Mouse (Mus musculus) ES-Bruce4 (cell line): ENCODE measurements around the gene Pde4d. TPM values are rescaled to one million over a fixed set of nuclear protein-coding genes. Genes with fewer than 3 reads are reported as not detected.

Source experiments
- H3K27ac ChIP-seq: 2 replicates; pipeline ENCODE4 v1.5.1; 2012; ENCODE audit warnings: low read length, inconsistent platforms; ENCODE audit not compliant: insufficient read depth
- H3K27me3 ChIP-seq: 2 replicates; pipeline ENCODE4 v1.6.1; 2012; ENCODE audit warnings: mild to moderate bottlenecking, low read length, inconsistent platforms; ENCODE audit not compliant: control insufficient read depth, poor library complexity, insufficient read depth, severe bottlenecking
- H3K36me3 ChIP-seq: 2 replicates; pipeline ENCODE4 v1.6.1; 2012; ENCODE audit warnings: inconsistent platforms, mild to moderate bottlenecking, low read length, moderate library complexity; ENCODE audit not compliant: control insufficient read depth, poor library complexity, insufficient read depth, severe bottlenecking
- H3K4me1 ChIP-seq: one replicate; pipeline ENCODE4 v1.8.1; 2011; ENCODE audit warnings: low read length; ENCODE audit not compliant: control insufficient read depth, insufficient read depth
- H3K4me3 ChIP-seq: 2 replicates; pipeline ENCODE4 v1.5.1; 2011; ENCODE audit warnings: low read depth, mild to moderate bottlenecking, low read length
- H3K9ac ChIP-seq: 2 replicates; pipeline ENCODE4 v1.6.1; 2012; ENCODE audit warnings: low read depth, mild to moderate bottlenecking, inconsistent platforms; ENCODE audit not compliant: poor library complexity, severe bottlenecking
- H3K9me3 ChIP-seq: replicated peaks from 2 replicates; pipeline ENCODE4 v1.6.1; 2012; ENCODE audit warnings: mild to moderate bottlenecking, low read length, inconsistent platforms; ENCODE audit not compliant: control insufficient read depth, poor library complexity, insufficient read depth, severe bottlenecking
- CTCF ChIP-seq: IDR thresholded peaks from one replicate; pipeline ENCODE4 v1.8.1; 2011; ENCODE audit warnings: low read depth, low read length
- EP300 ChIP-seq: IDR thresholded peaks from 2 replicates; pipeline ENCODE4 v1.6.1; 2011; ENCODE audit warnings: low read depth, low read length; ENCODE audit not compliant: insufficient read depth
- POLR2A ChIP-seq: IDR thresholded peaks from one replicate; pipeline ENCODE4 v1.8.1; 2011; ENCODE audit warnings: low read length; ENCODE audit not compliant: insufficient read depth
- polyA plus RNA-seq: library from polyadenylated mRNA; stranded (reverse); fragments of >200 nt; gene quantifications from 2 replicates; pipeline ENCODE4 v1.2.4, GENCODE M21; 2011; ENCODE audit warnings: low read depth; ENCODE audit not compliant: missing spikeins, insufficient read depth, insufficient read length

Gene Pde4d
- polyA plus RNA-seq, 1 experiment = 5.0 TPM

- no peak for TF ChIP-seq CTCF
- no peak for TF ChIP-seq POLR2A
- no peak for TF ChIP-seq EP300
- Histone ChIP-seq H3K4me3 (no peak overlapping the region), H3K36me3 (no peaks in the 10 kb centered on the region), H3K9ac (0 out of 2 replicates have a peak overlapping the region, but pooled peaks have one; percentile 43), H3K27me3 (no peaks in the 10 kb centered on the region), H3K9me3 (no peaks in the 10 kb centered on the region), H3K27ac (no peak overlapping the region), H3K4me1 (no peaks in the 10 kb centered on the region)
Observed at GRCm38 (mm10) chr13:109228967-109229617, 779.3 kb downstream of the Pde4d start.

GRCm38 (mm10) chr13:109229618-109230334, 780.0 kb downstream of the Pde4d start:
- H3K9ac ChIP-seq = peak overlapping the region; percentile 43; the same call in 1 of the 2 replicates
- no peak overlapping the region for H3K27ac ChIP-seq
- H3K4me3 ChIP-seq = no peak overlapping the region
- TF ChIP-seq POLR2A = no peak
- no peaks in the 10 kb centered on the region for H3K9me3 ChIP-seq
- no peaks in the 10 kb centered on the region for H3K4me1 ChIP-seq
- H3K36me3 ChIP-seq = no peaks in the 10 kb centered on the region
- no peaks in the 10 kb centered on the region for H3K27me3 ChIP-seq

GRCm38 (mm10) chr13:109230335-109230987, 780.7 kb downstream of the Pde4d start:
- Histone ChIP-seq H3K4me1 (no peaks in the 10 kb centered on the region), H3K27ac (0 out of 2 replicates have a peak overlapping the region, but pooled peaks have one; percentile 13)

GRCm38 (mm10) chr13:109231848-109232460, 782.2 kb downstream of the Pde4d start:
- H3K27me3 ChIP-seq = no peaks in the 10 kb centered on the region
- H3K9ac ChIP-seq = no peak overlapping the region
- no peaks in the 10 kb centered on the region for H3K36me3 ChIP-seq
- H3K9me3 ChIP-seq = no peaks in the 10 kb centered on the region
- no peak overlapping the region for H3K27ac ChIP-seq
- TF ChIP-seq EP300 (no peak), CTCF (no peak), POLR2A (no peak)
- H3K4me1 ChIP-seq = no peaks in the 10 kb centered on the region
- H3K4me3 ChIP-seq = no peak overlapping the region

More at GRCm38 (mm10) chr13:109230335-109230987, 780.7 kb downstream of the Pde4d start:
- H3K9ac ChIP-seq = no peak overlapping the region
- H3K27me3 ChIP-seq = no peaks in the 10 kb centered on the region
- TF ChIP-seq EP300 = no peak
- TF ChIP-seq POLR2A = no peak
- TF ChIP-seq CTCF = no peak
- no peaks in the 10 kb centered on the region for H3K9me3 ChIP-seq
- H3K36me3 ChIP-seq = no peaks in the 10 kb centered on the region
- no peak overlapping the region for H3K4me3 ChIP-seq

GRCm38 (mm10) chr13:109232531-109232930, 782.8 kb downstream of the Pde4d start:
- H3K9ac ChIP-seq = no peak overlapping the region
- no peak for TF ChIP-seq EP300
- no peak for TF ChIP-seq CTCF
- no peaks in the 10 kb centered on the region for H3K4me1 ChIP-seq
- H3K36me3 ChIP-seq = no peaks in the 10 kb centered on the region
- no peaks in the 10 kb centered on the region for H3K9me3 ChIP-seq
- H3K4me3 ChIP-seq = no peak overlapping the region
- no peaks in the 10 kb centered on the region for H3K27me3 ChIP-seq
- H3K27ac ChIP-seq = no peak overlapping the region
